Mouse (Mus musculus) bone marrow macrophage, adult 2 months (primary cell): ENCODE data around the gene Map3k20. TPM values are rescaled to one million over a fixed set of nuclear protein-coding genes. Genes with fewer than 3 reads are reported as not detected.

Source experiments
- H3K27ac ChIP-seq: 2 replicates; pipeline ENCODE4 v1.5.1; 2012; ENCODE audit warnings: low read depth, low read length; ENCODE audit not compliant: insufficient read depth
- H3K4me1 ChIP-seq: 2 replicates; pipeline ENCODE4 v1.6.1; 2012; ENCODE audit warnings: low read length; ENCODE audit not compliant: control insufficient read depth, insufficient read depth
- H3K4me3 ChIP-seq: 2 replicates; pipeline ENCODE4 v1.5.1; 2012; ENCODE audit warnings: mild to moderate bottlenecking, low read length, moderate library complexity; ENCODE audit not compliant: insufficient read depth
- CTCF ChIP-seq: IDR thresholded peaks from 2 replicates; pipeline ENCODE4 v1.5.1; 2012; ENCODE audit warnings: low read depth, mild to moderate bottlenecking, low read length, moderate library complexity
- POLR2A ChIP-seq: IDR thresholded peaks from 2 replicates; pipeline ENCODE4 v1.6.1; 2012; ENCODE audit warnings: mild to moderate bottlenecking, low read depth, low read length, borderline replicate concordance
- polyA plus RNA-seq: library from polyadenylated mRNA; stranded (reverse); fragments of >200 nt; gene quantifications from 2 replicates; pipeline ENCODE4 v1.2.4, GENCODE M21; 2012; ENCODE audit not compliant: missing spikeins, insufficient read depth, insufficient read length

Gene Map3k20
- polyA plus RNA-seq, 1 experiment = 20.3 TPM

DNA sequence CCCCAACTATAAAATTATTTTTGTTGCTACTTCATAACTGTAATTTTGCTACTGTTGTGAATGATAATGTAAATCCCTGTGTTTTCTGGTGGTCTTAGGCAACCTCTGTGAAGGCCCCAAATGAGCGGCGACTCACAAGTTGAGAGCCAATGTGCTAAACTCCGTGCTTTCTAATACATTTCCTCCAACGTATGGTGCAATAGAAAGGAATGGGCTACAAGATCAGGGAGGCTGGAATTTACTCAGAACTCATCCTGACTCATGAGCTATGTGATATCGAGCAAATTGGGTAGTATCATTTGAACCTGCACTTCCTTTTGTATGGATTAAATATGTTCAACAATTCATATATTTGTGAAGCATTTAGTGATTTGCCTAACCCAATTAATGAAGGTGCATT, 4.9 kb upstream of the Map3k20 start:
- H3K4me3 ChIP-seq = no peak overlapping the region
- peaks cover 21% of the 10 kb centered on the region for H3K4me1 ChIP-seq
- H3K27ac ChIP-seq = no peak overlapping the region
- TF ChIP-seq POLR2A (no peak), CTCF (no peak)

DNA sequence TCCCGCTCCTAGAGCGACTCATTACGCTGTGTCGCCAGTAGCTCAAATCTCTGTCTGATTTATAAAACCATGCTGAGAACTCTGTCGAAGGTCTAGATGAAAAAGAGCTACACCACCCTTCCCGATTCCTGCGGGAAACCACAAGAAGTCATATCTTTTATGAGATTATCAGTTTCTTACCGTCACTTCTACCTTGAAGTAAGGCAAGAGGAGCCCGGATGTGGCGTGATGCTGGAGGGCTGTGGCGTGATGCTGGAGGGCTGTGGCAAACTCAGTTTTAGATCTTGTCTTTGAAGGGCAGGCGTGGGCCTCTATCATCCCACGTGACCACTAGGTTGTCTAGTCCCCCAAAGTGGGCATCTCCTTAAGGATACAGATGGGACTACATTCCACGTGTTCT, 3.5 kb upstream of the Map3k20 start:
- no peak for TF ChIP-seq POLR2A
- no peak for TF ChIP-seq CTCF
- no peak overlapping the region for H3K27ac ChIP-seq
- H3K4me1 ChIP-seq = peaks cover 21% of the 10 kb centered on the region
- no peak overlapping the region for H3K4me3 ChIP-seq

DNA sequence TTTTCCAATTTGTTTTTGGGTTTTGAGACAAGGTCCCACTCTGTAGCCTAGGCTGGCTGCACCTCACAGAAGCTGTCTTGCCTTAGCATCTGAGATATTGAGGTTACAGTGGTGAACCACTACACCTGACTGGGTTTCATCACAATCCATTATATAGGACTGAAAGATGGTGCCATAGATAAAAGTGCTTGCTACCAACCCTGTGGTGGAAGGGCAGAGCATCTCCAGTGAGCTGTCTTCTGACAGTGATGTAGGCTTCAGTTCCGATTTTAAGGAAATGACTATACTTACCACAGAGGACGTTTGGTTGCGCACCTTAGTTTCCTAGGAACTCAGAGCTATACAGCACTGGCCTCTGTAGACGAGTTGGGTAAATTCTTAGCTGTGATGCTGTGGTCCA, 2.7 kb upstream of the Map3k20 start:
- TF ChIP-seq CTCF (no peak), POLR2A (no peak)

DNA sequence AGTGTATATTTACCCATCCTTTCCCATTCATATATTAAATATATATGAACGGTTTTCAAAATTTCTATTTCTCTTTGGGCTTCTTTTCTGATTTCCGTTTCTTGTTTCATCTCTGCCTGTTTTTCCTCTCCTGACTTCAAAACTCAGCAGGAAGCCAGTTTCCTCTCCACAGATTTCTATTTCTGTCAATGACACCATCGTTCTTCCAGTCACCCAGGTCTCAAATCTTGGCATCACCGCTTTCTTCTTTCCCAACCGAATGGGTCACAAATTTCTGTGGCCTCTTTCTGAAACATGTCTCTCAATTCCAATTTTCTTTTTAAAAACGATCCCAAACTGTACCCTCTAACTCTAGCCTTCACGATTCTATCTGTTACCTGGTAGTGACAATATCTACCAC, 748 bp upstream of the Map3k20 start:
- H3K27ac ChIP-seq = no peak overlapping the region
- H3K4me1 ChIP-seq = peaks cover 33% of the 10 kb centered on the region
- no peak overlapping the region for H3K4me3 ChIP-seq
- no peak for TF ChIP-seq CTCF
- TF ChIP-seq POLR2A = no peak

More for the DNA sequence above, 2.7 kb upstream of the Map3k20 start:
- H3K27ac ChIP-seq = no peak overlapping the region
- peaks cover 29% of the 10 kb centered on the region for H3K4me1 ChIP-seq
- no peak overlapping the region for H3K4me3 ChIP-seq

DNA sequence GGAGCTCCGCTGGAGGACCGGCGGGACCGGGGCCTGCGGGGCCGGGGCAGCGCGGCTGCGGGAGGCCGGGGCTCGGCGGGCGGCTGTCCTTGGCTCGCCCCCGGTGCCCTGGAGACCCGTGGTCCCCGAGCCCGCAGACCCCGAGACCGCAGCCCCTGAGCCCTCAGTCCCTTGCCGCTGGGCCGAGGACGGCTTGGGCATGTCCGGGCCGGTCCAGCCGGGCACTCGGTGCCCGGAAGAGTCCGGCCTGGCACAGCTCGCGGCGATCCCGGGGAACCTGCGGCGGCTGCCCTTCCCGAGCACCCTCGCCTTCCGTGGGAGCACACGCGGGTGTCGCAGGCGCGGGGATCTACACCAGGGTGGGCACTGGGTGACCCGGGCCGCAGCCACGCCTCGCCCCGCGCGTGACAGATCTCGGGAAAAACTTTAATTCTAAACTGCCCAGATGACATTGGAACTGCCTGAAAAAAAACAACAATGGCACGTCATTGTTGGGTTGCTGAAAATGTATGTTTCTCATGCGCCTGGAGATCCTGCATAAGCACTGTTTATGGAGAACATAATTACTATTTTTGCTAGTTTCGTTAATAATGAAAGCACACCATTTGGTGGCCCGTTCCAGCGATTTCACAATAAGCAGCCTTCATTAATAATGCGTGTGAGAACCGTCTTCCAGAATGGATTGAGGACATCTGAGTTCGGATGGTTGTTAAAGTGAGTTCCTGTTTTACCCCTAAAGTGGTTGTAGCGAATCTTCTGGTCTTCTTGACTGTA, 638 bp downstream of the Map3k20 start:
- Histone ChIP-seq H3K4me1 (peaks cover 40% of the 10 kb centered on the region), H3K4me3 (peak overlapping the region; percentile 80), H3K27ac (peak overlapping the region; percentile 84)
- TF ChIP-seq CTCF (no peak), POLR2A (no peak)

DNA sequence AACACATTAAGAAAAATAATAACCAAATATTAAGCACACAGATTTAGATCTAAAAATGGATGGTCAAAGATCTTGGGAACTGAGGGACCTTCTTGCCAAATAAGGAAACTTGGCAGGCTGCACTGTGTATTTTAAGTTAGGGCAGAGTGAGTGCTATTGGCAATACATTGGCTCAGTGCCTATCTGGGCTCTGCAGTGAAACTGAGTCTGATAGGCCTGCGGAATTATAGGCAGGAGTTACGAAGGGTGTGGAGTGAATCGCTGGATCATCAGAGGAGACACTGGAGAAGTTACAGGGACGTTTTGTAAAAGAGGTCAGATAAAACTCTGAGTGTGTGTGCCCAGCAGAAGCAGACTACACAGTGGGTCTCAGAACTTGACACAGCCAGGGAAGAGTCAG, 1.7 kb downstream of the Map3k20 start:
- H3K4me1 ChIP-seq = peaks cover 42% of the 10 kb centered on the region
- TF ChIP-seq CTCF = no peak
- TF ChIP-seq POLR2A = no peak
- no peak overlapping the region; the same call in 1 of the 2 replicates for H3K27ac ChIP-seq
- peak overlapping the region; percentile 19; the same call in 1 of the 2 replicates for H3K4me3 ChIP-seq

DNA sequence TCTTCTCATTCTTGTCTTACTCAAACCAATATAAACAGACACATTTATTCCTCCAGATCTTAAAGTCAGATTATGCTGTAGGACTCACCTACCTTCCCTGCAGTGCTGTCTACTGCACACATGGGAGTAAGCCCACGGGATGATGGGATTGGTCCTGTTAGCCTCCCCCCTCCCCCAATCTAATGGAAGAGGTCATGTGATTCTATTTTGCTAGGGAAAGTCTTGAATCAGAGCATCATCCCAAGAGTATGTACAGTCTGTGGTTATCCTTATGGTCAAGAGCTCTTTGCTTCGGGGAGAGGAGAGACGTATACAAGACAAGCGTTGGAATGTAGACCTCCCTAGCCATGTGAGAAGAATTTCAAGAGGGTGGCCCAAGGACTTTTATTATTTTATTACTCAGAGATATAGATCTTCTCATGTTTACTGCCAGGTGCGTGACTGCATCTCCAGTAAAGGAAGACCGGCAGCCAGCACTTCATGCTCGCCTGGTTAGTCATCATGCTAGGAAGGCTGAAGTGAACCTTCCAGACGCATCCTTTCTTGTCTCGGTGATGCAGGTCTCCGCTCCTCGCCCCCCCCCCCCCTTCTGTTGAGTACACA, 3.6 kb downstream of the Map3k20 start:
- peaks cover 39% of the 10 kb centered on the region for H3K4me1 ChIP-seq
- no peak overlapping the region for H3K27ac ChIP-seq
- no peak for TF ChIP-seq CTCF
- no peak for TF ChIP-seq POLR2A
- no peak overlapping the region for H3K4me3 ChIP-seq

DNA sequence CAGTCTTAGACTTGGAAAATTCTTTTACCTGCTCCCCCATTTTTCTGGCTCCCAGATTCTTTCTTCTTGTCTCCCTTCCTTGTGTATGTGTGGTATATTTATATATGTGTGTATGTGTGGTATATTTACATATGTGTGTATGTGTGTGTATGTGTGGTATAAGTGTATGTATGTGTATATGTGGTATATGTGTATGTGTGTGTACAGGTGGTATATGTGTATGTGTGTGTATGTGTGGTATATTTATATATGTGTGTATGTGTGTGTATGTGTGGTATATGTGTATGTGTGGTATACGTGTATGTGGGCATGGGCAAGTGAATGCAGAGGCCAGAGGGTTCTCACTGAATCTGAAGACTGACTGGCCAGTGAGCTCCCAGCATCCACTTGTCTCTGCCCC, 5.7 kb downstream of the Map3k20 start:
- no peak overlapping the region for H3K27ac ChIP-seq
- no peak overlapping the region for H3K4me3 ChIP-seq
- TF ChIP-seq POLR2A (no peak), CTCF (no peak)
- H3K4me1 ChIP-seq = peaks cover 32% of the 10 kb centered on the region

DNA sequence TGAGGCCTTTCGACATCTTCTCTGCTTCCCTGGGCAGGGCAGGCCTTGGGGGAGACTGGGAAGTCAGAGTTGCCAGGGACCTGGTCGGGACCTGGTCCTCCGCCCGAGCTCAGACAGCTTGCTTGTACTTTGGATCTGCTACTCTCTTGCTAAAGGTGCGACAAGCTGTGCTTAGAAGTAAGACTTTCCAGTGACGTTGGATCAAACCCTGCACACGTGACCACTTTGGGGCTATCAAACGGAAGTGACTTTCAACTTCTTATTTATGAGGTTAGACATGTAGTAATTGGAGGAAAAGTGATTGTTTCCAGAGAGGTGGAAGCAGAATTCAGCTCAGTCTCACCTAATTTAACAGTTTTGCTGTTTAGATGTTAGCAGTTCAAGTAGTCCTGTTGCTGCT, 7.1 kb downstream of the Map3k20 start:
- no peak for TF ChIP-seq CTCF
- TF ChIP-seq POLR2A = no peak
- peaks cover 38% of the 10 kb centered on the region for H3K4me1 ChIP-seq
- H3K27ac ChIP-seq = no peak overlapping the region
- no peak overlapping the region for H3K4me3 ChIP-seq

DNA sequence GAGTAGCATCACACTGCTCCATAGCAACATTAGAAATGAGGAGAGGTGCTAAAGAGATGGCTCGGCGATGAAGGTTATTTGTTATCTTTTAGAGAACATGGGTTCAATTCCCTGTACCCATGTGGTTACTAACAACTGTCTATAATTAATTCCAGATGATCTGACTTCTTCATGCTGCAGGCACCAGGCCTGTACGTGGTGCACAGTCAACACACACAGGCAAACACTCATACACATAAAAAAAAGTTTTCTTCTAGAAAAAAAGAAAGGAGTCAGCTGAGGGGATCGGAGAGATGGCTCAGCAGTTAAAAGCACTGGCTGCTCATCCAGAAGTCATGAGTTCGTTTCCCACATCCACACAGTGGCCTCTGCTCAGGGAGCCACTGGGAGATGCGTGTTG, 9.6 kb downstream of the Map3k20 start:
- peaks cover 26% of the 10 kb centered on the region for H3K4me1 ChIP-seq
- TF ChIP-seq POLR2A = no peak
- TF ChIP-seq CTCF = no peak
- H3K27ac ChIP-seq = no peak overlapping the region
- no peak overlapping the region for H3K4me3 ChIP-seq
